Mouse (Mus musculus): ENCODE measurements around the gene Iqgap1.

GRCm38 (mm10) chr7:80698940-80699339 is 126.8 kb downstream of the Iqgap1 start:
- no peak for TF ChIP-seq POLR2A (IDR thresholded peaks at IDR 0.05; ENCODE audit: insufficient read depth, low read length)
- TF ChIP-seq CTCF (IDR thresholded peaks at IDR 0.05; ENCODE audit: low read depth, low read length): no peak
- TF ChIP-seq EP300 (IDR thresholded peaks at IDR 0.05; ENCODE audit: insufficient read depth, low read depth, low read length): no peak
